Mouse (Mus musculus) cerebellum, adult 2 months (tissue): Measurements from ENCODE around the gene Clmp. TPM values are rescaled to one million over a fixed set of nuclear protein-coding genes. Genes with fewer than 3 reads are reported as not detected.

Experiments
- DNase-seq, 2 experiments: peaks; one replicate each; pipeline ENCODE4 v3.0.0; 2021
- H3K27ac ChIP-seq: fragments of 200-500 bp; 2 replicates; pipeline ENCODE4 v1.5.1; 2012; ENCODE audit warnings: low read length, control low read depth, inconsistent platforms; ENCODE audit not compliant: insufficient read depth
- H3K27me3 ChIP-seq: fragments of 200-500 bp; 2 replicates; pipeline ENCODE4 v1.6.1; 2012; ENCODE audit warnings: inconsistent platforms, mild to moderate bottlenecking, low read length, moderate library complexity; ENCODE audit not compliant: control insufficient read depth, insufficient read depth
- H3K4me1 ChIP-seq: fragments of 200-500 bp; 2 replicates; pipeline ENCODE4 v1.6.1; 2011; ENCODE audit warnings: low read length; ENCODE audit not compliant: control insufficient read depth, insufficient read depth
- H3K4me3 ChIP-seq: fragments of 200-500 bp; replicated peaks from 2 replicates; pipeline ENCODE3; 2011; ENCODE audit warnings: mild to moderate bottlenecking, low read depth, low read length, control low read depth; ENCODE audit not compliant: insufficient read depth
- CTCF ChIP-seq: fragments of 200-500 bp; IDR thresholded peaks from 2 replicates; pipeline ENCODE4 v1.5.1; 2011; ENCODE audit warnings: low read depth, mild to moderate bottlenecking, control low read depth, low read length, moderate library complexity, borderline replicate concordance; ENCODE audit not compliant: insufficient read depth
- POLR2A ChIP-seq: fragments of 200-500 bp; IDR thresholded peaks from 2 replicates; pipeline ENCODE4 v1.6.1; 2011; ENCODE audit warnings: low read length, control low read depth, borderline replicate concordance; ENCODE audit not compliant: insufficient read depth
- WGBS: fragments of 180-500 bp; shearing (Covaris S2); methylation state at CpG from one replicate; pipeline ENCODE4 v1.1.7; 2018; 5-methylcytosine and 5-hydroxymethylcytosine counted together
- polyA plus RNA-seq: library from polyadenylated mRNA; depleted of rRNA; stranded (reverse); fragments of >200 nt; gene quantifications from 2 replicates; pipeline ENCODE4 v1.2.3, GENCODE M21; 2012

Clmp gene
- polyA plus RNA-seq, 1 experiment = 21.8 TPM

DNA sequence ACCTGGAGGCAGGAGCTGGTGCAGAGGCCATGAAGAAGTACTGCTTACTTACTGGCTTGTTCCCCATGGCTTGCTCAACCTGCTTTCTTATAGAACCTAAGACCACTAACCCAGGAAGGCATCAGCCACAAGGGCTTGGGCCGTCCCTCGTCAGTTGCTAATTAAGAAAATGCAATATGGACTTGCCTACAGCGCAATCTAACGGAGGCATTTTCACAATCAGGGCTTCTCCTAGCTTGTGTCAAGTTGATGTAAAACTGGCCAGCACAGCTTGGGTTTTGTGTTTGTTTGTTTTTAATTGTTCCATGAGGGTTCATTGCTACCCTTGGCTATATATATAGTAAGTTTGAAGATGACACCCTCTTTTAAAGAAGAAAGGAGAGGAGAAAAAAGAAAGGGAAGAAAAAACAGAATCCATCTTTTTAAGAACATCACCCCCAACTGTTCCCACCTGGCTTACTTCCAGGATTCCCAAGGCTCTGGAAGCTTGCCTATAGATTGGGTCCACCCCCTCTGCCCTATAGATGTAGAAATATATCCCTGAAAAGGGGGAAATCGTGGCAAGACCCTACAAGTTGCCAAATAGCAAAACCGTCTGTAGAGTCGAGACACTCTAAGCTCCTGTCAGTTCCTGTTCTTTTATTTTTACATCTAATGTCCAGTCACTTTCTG is 42.2 kb downstream of the Clmp start:
- 78% methylated on average over 7 of the region's 7 CpGs for WGBS

DNA sequence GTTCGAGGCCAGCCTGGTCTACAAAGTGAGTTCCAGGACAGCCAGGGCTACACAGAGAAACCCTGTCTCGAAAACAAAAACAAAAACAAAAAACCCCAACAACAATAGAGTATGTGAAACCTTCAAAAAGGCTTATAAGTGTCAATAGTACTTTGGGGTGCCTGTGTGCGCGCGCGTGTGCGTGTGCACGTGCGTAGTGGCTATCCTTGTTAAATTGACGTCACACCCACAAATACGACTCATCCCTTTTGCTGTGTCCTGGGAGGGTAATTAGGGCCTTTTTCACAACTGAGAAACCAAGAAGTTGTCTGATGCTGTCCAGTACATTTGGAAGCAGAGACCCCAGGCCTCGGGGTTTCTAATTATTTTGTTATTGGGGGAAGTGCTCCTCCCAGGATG is 44.5 kb downstream of the Clmp start:
- peaks cover 9% of the 10 kb centered on the region; the same call in 1 of the 2 replicates for H3K4me1 ChIP-seq
- no peaks in the 10 kb centered on the region for H3K27me3 ChIP-seq
- DNase-seq = no peak
- H3K4me3 ChIP-seq = peak overlapping the region; percentile 56
- H3K27ac ChIP-seq = peak overlapping the region; percentile 80
- 73% methylated on average over 12 of the region's 12 CpGs for WGBS
- TF ChIP-seq CTCF = no peak
- TF ChIP-seq POLR2A = no peak

More for the DNA sequence above, 42.2 kb downstream of the Clmp start:
- no peak for TF ChIP-seq POLR2A
- H3K27ac ChIP-seq = no peak overlapping the region
- H3K4me1 ChIP-seq = peaks cover 28% of the 10 kb centered on the region; the same call in 1 of the 2 replicates
- no peaks in the 10 kb centered on the region for H3K27me3 ChIP-seq
- no peak overlapping the region for H3K4me3 ChIP-seq
- DNase-seq = no peak

DNA sequence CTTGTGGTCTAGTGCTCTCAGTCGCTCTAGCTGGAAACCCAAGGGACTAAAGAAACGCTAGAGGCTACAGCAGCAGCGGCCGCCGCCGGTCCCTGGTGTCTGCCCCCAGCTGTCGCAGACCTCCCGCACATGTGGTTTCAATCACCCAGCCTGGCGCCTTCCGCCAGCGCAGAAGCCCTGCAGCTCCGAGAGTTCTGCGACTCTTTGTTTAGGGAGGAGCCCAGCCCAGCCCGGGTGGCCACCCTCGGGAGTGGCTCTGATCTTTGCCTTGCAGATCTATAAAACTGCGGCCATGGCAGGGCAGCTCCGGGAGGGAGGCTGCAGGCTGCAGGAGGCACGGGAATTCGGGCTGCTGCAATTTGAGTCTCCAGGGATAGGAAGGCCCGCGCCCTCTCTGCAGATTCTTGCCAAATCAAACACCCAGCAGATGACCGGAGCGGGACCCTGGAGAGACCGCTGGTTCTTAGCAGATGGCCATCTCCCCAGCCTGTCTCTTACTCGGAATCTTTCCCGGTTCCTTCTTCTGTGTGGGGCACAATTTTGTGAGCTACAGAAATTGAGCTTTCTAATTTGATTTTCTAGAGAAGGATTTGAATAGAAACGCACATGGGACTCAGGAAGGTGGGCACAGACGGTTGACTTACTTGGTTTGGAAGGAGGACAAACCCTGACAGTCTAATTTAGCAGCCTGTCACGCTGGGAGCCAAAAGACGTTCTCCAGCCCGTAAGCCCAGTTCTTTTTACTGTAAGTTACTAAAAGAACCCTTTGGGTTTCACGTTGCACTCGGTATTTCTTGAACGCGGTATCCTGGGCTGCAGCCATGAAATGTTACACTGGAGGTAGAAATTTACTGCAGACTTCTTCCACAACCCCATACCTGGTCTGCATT is 45.2 kb downstream of the Clmp start:
- Histone ChIP-seq H3K27me3 (no peaks in the 10 kb centered on the region), H3K4me1 (peaks cover 7% of the 10 kb centered on the region; the same call in 1 of the 2 replicates), H3K27ac (peak overlapping the region; percentile 80), H3K4me3 (peak overlapping the region; percentile 56)
- under 1% methylated on average over 35 of the region's 35 CpGs for WGBS
- TF ChIP-seq CTCF (no peak), POLR2A (peak; percentile 16; the same call in 1 of the 2 replicates)
- peak; percentile 78 to 83 for DNase-seq

DNA sequence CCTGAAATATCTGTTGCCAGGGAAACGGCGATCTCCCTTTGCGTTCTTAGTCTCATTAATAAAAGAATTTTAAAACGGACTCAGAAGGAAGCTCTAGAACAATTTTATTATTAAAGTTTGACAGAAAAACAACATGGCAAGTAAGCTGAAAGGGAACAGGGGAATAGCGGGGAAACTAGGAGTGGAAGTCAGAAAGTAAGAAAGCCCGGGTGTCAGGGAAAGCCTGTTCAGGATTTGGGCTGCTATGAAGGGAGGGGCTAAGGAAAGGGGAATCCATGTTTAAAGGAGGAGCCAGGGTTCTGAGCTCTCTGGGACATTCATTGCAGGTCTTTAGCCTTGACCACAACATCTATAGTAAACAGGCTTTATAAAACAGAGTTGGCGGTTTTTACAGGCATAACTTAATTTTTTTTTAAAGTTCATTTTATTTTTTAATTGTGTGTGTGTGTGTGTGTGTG is 45.9 kb downstream of the Clmp start:
- TF ChIP-seq CTCF (no peak), POLR2A (0 out of 2 replicates have a peak, but pooled peaks have one; percentile 22)
- H3K27ac ChIP-seq = peak overlapping the region; percentile 80
- WGBS = 15% methylated on average over 7 of the region's 7 CpGs
- peak overlapping the region; percentile 56 for H3K4me3 ChIP-seq
- DNase-seq = peak in 1 of 2 experiments; percentile 40
- H3K4me1 ChIP-seq = peaks cover 7% of the 10 kb centered on the region; the same call in 1 of the 2 replicates
- no peaks in the 10 kb centered on the region for H3K27me3 ChIP-seq

DNA sequence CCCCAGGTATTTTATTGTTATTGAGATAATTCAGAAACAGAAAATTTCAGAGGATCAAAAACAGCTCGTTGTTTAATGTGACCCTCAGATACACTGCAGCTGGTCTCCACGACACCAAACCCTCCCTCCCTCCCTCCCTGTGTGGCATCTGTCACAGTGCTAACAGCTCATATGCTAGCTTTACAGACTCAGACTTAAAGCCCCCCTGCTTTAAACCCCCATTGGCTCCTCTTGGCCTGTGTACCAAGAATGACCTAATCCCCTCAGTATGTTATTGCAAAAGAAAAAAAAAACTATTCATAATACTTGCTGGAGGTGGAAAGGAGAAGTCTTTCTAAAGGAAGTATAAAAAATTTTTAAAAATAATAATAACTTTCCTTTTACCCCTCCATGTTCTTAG is 46.5 kb downstream of the Clmp start:
- H3K27ac ChIP-seq = no peak overlapping the region
- WGBS = 20% methylated on average over 2 of the region's 2 CpGs

DNA sequence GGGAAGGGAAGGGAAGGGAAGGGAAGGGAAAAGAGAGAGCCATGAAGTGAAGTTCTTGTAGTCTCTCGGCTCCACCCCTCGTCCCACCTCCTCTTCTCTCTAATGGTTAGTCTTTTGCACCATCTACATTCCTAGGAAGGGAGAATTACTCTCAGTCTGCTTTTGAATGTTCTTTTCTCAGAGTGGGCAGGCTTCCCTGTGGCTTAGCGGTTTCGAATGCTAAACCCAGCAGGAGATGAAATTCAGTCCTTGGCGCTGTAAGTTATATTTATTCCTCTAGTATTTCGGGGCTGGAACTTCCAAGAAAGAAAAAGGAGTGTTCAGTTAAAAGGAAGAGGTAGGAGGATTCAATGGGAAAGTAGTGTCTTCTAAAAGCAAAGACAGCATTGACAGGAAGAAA is 51.4 kb downstream of the Clmp start:
- TF ChIP-seq CTCF (no peak), POLR2A (no peak)

More for the DNA sequence above, 46.5 kb downstream of the Clmp start:
- TF ChIP-seq CTCF (no peak), POLR2A (no peak)
- H3K4me3 ChIP-seq = no peak overlapping the region
- H3K4me1 ChIP-seq = peaks cover 4% of the 10 kb centered on the region; the same call in 1 of the 2 replicates
- no peaks in the 10 kb centered on the region for H3K27me3 ChIP-seq
- no peak for DNase-seq

DNA sequence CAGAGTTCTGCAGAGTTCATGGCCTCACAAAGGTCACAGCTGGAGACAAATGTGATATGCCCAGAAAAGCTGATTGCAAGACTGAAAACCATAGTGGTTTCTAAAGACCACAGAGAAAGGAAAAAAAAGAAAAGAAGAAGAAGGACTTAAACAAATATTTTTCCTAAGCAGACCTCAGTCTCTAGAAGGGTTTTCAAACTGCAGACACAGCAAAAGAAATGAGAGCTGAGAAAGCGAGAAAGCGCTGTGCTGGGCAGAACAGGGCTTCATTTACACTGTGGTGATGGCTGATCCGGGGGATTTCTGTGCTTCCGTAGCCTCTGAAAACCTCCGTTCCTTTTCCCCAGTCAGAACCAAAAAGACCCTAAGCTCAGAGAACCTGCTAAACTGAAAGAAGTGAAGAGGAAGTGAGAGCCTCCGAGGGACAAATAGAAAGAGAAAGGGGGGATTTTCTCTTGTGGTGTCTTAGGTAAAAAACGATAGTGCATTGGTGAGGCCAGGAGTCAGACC is 57.8 kb downstream of the Clmp start:
- Histone ChIP-seq H3K4me3 (no peak overlapping the region), H3K27me3 (no peaks in the 10 kb centered on the region), H3K27ac (no peak overlapping the region), H3K4me1 (peaks cover 14% of the 10 kb centered on the region)
- TF ChIP-seq POLR2A (no peak), CTCF (no peak)
- no peak for DNase-seq
- WGBS = 84% methylated on average over 7 of the region's 7 CpGs

More for the DNA sequence above, 51.4 kb downstream of the Clmp start:
- no peak for DNase-seq
- WGBS = 50% methylated on average over 6 of the region's 6 CpGs
- no peak overlapping the region for H3K27ac ChIP-seq
- no peaks in the 10 kb centered on the region for H3K4me1 ChIP-seq
- no peak overlapping the region for H3K4me3 ChIP-seq
- H3K27me3 ChIP-seq = no peaks in the 10 kb centered on the region

DNA sequence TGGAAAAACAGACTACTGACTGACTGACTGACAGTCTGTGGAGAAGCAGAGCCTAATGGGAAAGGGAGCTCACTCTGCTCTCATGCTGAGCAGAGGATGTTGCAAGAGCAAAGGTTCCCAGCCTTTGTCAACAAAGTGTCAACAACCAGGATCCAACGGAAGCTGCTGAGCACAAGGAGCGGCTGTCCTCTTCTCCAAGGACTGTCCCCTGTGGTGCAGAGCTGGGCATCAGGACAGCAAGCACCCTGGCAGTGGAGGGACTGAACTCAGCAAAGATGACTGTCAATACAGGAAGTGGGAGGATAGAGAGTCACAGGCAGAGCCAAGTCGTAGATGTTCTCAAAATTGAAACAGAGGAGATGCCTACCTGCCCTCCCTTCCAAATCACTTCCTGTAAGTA is 58.5 kb downstream of the Clmp start:
- Histone ChIP-seq H3K27me3 (no peaks in the 10 kb centered on the region), H3K4me3 (no peak overlapping the region), H3K4me1 (peaks cover 14% of the 10 kb centered on the region), H3K27ac (no peak overlapping the region)
- TF ChIP-seq POLR2A = no peak
- no peak for TF ChIP-seq CTCF
- 24% methylated on average over 3 of the region's 3 CpGs for WGBS
- no peak for DNase-seq
